In genomic region chr3:41450696-41451095, GRCm38 (mm10) we compare ENCODE assay signal across 9 mouse cellular contexts.
"Had no signal": no experiment of that assay in that cellular context is flagged by ENCODE, and none has a peak within 500 bp of the region (broad histone marks: within the 10 kb centered on the region; RNA-seq: fewer than 3 reads in every experiment).

No protein-coding gene starts in this region.

- DNase-seq: kidney, postnatal 36 days; layer of hippocampus, adult 9-11 months; layer of hippocampus, postnatal 36 days; lung, embryonic 14.5 days; lung, postnatal 10 days; lung, postnatal 4 days; spleen, adult 18-20 months; thymus, adult 18-20 months; thymus, postnatal 14 days had no signal
